Mouse (Mus musculus) forebrain, embryonic 10.5 days (tissue): ENCODE results near the gene Gprc6a. TPM values are rescaled to one million over a fixed set of nuclear protein-coding genes. Genes with fewer than 3 reads are reported as not detected.

Experiments
- DNase-seq: peaks from one replicate; pipeline ENCODE4 v3.0.0-alpha.2; 2017; ENCODE audit warnings: low spot score; ENCODE audit errors: extremely low spot score
- H3K27ac ChIP-seq: fragments of 300-500 bp; sonication (generic); 2 replicates; pipeline ENCODE4 v1.5.1; 2016; ENCODE audit warnings: mild to moderate bottlenecking
- H3K27me3 ChIP-seq: fragments of 300-500 bp; sonication (generic); 2 replicates; pipeline ENCODE4 v1.6.1; 2016; ENCODE audit warnings: mild to moderate bottlenecking; ENCODE audit not compliant: poor library complexity, severe bottlenecking
- H3K36me3 ChIP-seq: fragments of 300-500 bp; sonication (generic); replicated peaks from 2 replicates; pipeline ENCODE4 v1.6.1; 2016; ENCODE audit warnings: mild to moderate bottlenecking, moderate library complexity
- H3K4me1 ChIP-seq: fragments of 300-500 bp; sonication (generic); 2 replicates; pipeline ENCODE4 v1.6.1; 2016
- H3K4me3 ChIP-seq: fragments of 300-500 bp; sonication (generic); 2 replicates; pipeline ENCODE4 v1.5.1; 2016; ENCODE audit warnings: mild to moderate bottlenecking, moderate library complexity
- H3K9me3 ChIP-seq: fragments of 300-500 bp; sonication (generic); 2 replicates; pipeline ENCODE4 v1.6.1; 2016; ENCODE audit warnings: mild to moderate bottlenecking, moderate library complexity
- WGBS: fragments of 180-500 bp; shearing (Covaris S2); methylation state at CpG from one replicate; pipeline ENCODE4 v1.1.7; 2016; 5-methylcytosine and 5-hydroxymethylcytosine counted together
- polyA plus RNA-seq: library from polyadenylated mRNA; unstranded; fragments of >200 nt; fragmentation: Nextera tagmentation; extraction: Ambion mirVana; gene quantifications from 2 replicates; pipeline ENCODE4 v1.2.1, GENCODE M21; 2016

Gene Gprc6a
- polyA plus RNA-seq, 1 experiment from 2014 or later: 0.06 TPM

DNA sequence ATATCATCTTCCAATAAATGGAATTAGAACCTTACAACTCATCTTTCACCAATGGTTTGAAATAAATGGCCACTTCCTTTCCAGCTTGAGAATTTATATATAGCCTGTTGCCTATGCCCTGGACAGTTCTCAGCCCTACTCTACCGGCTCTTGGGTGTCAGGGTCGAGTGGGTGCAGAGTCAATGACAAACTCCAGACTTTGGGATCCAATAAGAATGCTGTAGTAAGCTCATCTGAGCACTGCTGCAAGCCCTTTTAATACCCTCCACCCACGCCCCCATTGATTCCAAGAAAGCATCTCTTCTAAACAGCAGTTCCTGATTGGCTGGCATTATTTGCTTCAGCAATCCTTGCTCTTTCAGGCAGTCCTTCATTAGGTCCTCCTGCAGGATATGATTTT, 17.8 kb downstream of the Gprc6a start:
- H3K9me3 ChIP-seq: no peaks in the 10 kb centered on the region
- no peak overlapping the region for H3K4me3 ChIP-seq
- H3K27me3 ChIP-seq: no peaks in the 10 kb centered on the region
- H3K27ac ChIP-seq: no peak overlapping the region
- H3K4me1 ChIP-seq: peaks cover under 1% of the 10 kb centered on the region; the same call in 1 of the 2 replicates
- DNase-seq: no peak
- WGBS: 77% methylated on average over 3 of the region's 3 CpGs
- no peaks in the 10 kb centered on the region for H3K36me3 ChIP-seq

DNA sequence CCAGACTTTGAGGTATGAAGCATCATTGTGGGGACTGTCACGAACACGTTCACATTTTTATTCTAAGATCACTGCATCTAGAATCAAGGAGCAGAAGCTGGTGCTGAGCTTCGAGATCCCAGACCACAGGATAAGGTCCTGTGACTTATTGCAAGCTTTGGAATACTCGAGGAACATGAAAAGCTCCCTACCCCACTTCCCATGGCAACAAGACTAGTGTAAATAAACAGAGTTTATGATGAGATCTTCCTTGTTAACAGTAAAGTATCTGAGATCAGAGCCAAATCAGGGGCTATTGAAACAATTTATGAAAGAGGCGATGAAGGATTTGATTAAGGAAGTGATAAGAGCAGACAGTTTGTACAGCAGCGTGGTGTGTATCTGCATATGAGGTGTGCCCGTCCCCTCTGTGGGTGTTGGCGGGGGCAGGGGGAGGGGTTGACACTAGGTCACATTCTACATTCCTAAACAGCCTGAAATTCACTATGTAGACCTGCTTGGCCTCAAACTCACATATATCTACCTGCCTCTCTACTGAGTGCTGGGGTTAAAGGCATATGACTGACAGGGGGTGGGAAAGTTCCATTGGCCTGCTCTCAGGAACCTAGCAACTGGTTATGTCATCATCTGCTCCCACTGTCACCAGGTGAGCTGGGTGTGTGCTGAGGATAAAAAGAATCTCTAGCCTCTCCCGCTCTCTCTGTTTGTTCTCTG, 19.1 kb downstream of the Gprc6a start:
- 85% methylated on average over 9 of the region's 9 CpGs for WGBS
- no peaks in the 10 kb centered on the region for H3K36me3 ChIP-seq
- no peaks in the 10 kb centered on the region for H3K9me3 ChIP-seq
- H3K4me3 ChIP-seq: no peak overlapping the region
- DNase-seq: no peak
- H3K4me1 ChIP-seq: no peaks in the 10 kb centered on the region; the same call in 1 of the 2 replicates
- H3K27me3 ChIP-seq: no peaks in the 10 kb centered on the region
- no peak overlapping the region for H3K27ac ChIP-seq

DNA sequence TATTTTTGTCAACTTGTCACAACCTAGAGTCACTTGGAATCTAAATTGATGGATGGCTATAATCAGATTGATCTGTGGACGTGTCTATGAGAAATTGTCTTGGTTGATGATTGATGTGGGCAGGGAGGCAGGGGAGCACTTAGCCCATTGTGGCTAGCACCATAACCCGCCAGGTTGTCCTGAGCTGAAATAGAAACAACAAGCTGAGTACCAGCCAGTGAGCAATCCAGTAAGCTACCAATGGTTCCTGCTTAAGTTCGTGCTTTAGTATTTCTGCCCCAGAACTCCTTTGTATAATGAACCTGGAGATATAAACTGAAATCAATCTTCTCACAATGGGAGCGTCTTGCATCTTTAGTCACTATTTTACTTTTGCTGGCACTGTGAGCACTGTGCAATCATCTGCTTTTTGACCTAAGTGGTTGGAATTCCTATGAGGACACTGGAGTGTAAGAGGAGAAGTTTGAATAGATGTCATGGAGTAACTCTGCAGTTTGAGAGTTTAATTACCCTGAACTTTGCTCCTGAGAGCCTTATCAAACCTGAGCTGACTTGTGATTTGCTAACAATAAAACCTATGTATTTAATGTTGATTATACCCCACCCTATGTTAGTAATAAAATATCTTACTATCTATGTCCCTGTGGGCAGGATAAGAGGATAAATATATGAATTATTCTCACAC, 21.4 kb downstream of the Gprc6a start:
- no peak overlapping the region for H3K4me3 ChIP-seq
- no peaks in the 10 kb centered on the region for H3K36me3 ChIP-seq
- H3K4me1 ChIP-seq: no peaks in the 10 kb centered on the region; the same call in 1 of the 2 replicates
- no peak overlapping the region for H3K27ac ChIP-seq
- no peak for DNase-seq
- no peaks in the 10 kb centered on the region for H3K9me3 ChIP-seq
- WGBS: 89% methylated on average over 4 of the region's 4 CpGs
- no peaks in the 10 kb centered on the region for H3K27me3 ChIP-seq

DNA sequence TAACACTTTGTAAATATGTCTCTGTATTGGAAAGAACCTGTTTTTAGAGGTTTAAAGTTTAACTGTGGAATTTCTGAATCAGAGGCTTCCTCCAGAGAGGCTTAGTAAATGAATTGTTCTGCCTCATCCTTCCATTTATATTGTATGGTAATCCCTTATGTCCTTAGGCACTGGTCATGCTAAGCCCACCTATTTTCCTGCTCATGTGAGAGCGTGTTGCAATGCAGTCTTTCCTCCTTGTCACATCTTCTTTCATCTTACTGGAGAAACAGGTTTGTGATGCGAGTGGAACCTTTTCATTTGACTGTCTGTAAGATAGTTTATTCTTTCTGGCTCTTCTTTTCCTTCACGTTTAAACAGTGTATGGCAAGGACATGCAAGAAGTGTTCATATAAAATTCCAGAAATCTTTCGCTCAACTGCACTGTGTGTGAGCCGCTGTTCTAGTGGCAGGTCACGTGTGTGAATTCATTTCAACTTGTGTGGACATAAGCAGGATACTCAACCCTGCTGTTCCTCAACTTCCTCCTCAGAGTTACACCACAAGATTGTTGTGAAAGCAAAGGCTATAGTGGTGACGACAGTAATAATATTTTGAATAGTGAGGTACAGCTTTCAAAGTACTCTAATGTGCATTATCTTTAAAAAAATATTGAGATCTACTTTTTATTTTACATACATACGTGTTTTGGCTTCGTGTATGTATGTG, 34.2 kb downstream of the Gprc6a start:
- Histone ChIP-seq H3K27me3 (no peaks in the 10 kb centered on the region), H3K4me1 (no peaks in the 10 kb centered on the region), H3K36me3 (no peaks in the 10 kb centered on the region), H3K9me3 (0 out of 2 replicates have a peak, but pooled peaks cover 4% of the 10 kb centered on the region), H3K27ac (no peak overlapping the region), H3K4me3 (no peak overlapping the region)
- 83% methylated on average over 9 of the region's 9 CpGs for whole genome bisulfite sequencing
- DNase-seq: no peak

DNA sequence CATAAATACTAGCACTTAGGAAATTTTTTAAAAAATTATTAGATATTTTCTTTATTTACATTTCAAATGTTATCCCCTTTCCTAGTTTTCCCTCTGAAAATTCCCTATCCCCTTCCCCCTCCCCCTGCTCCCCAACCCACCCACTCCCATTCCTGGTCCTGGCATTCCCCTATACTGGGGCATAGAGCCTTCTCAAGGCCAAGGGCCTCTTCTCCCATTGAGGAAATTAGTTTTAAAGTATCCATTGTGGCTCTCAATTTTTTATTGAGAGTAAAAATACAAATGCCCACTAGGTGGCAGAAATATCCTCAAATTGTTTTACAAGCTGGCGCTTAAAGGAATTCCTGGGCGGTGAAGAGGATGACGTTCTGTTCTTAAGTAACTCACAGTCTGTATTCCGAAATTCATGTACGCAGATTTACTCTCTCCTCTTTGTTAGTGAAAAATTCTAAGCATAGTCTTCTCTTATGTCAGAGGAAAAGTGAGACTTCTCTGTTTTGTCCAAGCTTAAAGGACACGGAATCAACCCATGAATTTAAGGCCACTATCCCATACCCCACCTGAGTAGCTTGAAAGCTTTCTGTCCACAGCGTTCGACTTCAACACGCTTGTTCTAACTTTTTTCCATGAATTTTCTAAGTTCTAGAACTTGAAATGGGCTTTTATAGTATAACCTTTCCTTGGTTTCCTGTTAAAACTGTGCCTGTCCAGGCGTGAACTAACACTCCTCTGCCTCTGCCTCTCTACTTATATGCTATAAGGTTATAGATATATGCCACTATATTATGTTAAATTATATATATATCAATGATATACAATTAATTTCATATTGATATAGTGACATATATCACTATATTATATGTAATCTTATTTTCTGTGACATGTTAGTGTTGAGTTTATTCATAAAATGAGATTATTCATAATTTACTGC, 36.0 kb downstream of the Gprc6a start:
- WGBS: 47% methylated on average over 10 of the region's 10 CpGs
- Histone ChIP-seq H3K4me3 (no peak overlapping the region), H3K36me3 (no peaks in the 10 kb centered on the region), H3K9me3 (no peaks in the 10 kb centered on the region), H3K4me1 (peaks cover 2% of the 10 kb centered on the region), H3K27ac (no peak overlapping the region), H3K27me3 (peaks cover 14% of the 10 kb centered on the region)
- no peak for DNase-seq

DNA sequence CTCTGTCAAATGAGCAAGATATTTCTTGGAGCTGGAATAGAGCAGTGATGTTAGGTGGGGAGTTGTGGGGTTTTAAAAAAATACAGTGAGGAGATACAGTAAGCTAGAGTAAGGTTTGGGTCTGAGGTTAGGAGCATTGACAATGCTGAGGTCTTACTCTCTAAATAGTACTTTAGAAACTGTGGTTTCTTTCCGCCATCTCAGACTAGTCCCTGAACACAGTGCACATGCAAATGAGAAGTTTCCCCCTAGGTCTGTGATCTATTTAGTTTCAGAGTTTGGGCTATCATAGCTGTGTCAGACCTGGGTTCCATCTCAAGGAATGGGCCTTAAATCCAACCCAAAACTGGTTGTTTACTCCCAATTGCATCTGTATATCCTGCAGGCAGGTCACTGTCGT, 39.7 kb downstream of the Gprc6a start:
- H3K4me3 ChIP-seq: no peak overlapping the region
- H3K27ac ChIP-seq: no peak overlapping the region
- no peaks in the 10 kb centered on the region for H3K9me3 ChIP-seq
- WGBS: 91% methylated on average over 2 of the region's 2 CpGs
- peaks cover 9% of the 10 kb centered on the region for H3K4me1 ChIP-seq
- peaks cover 29% of the 10 kb centered on the region for H3K27me3 ChIP-seq
- no peaks in the 10 kb centered on the region for H3K36me3 ChIP-seq
- DNase-seq: no peak

DNA sequence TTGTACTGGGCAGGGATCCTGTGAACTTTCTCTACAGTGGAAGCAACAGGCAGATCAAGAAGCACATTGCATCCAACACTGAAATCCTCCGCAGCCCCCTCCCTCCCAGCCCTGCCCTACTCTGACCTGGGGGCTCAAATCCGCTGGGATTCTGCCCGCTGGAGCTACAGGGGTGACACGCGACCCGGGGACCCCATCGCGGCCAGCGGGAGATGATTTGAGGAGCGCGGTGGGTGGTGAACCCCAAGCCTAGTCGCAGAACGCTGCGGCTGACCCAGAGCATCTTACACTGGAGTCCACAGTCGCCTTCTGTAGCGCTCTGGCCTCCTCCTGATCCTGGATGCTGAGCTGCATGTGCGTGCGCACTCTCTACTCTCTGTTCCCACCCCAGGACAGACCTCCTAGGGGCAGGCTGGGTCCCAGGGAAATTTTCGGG, 41.1 kb downstream of the Gprc6a start, which contains the start of gene Fam162b:
Fam162b (minus strand) TSS at position 379 of the 436 bp plus-strand sequence.
- WGBS: 2% methylated on average over 19 of the region's 19 CpGs
- H3K4me3 ChIP-seq: peak within 1 kb of the TSS; percentile 51

DNA sequence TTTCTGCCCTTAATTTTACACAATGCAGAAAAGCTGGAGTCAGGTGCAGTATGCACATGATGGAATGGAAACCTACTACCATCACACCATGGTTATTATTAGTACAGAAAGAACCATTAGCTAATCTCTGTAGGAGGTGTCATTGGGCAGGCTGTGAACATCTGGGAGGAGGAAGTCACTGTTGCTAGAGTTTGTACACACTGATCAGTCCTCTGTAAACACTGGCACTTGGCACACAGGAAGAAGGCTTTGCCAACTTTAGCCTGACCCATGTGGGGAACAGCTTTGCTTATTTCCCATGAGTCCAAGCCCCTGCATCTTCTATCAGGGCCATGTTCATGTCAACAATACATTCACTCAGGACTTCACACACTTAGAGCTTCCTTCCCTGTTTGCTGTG, 46.3 kb downstream of the Gprc6a start:
- no peak overlapping the region for H3K4me3 ChIP-seq
- H3K27me3 ChIP-seq: peaks cover 12% of the 10 kb centered on the region
- peaks cover 4% of the 10 kb centered on the region for H3K4me1 ChIP-seq
- no peaks in the 10 kb centered on the region for H3K9me3 ChIP-seq
- H3K36me3 ChIP-seq: no peaks in the 10 kb centered on the region
- no peak overlapping the region for H3K27ac ChIP-seq
- no peak for DNase-seq

More for the DNA sequence above, 41.1 kb downstream of the Gprc6a start, which contains the start of gene Fam162b:
- Histone ChIP-seq H3K27me3 (peaks cover 29% of the 10 kb centered on the region), H3K27ac (no peak within 1 kb of the TSS), H3K9me3 (no peaks in the 10 kb centered on the region), H3K4me1 (peaks cover 9% of the 10 kb centered on the region), H3K36me3 (no peaks in the 10 kb centered on the region)
- peak; percentile 24 for DNase-seq

DNA sequence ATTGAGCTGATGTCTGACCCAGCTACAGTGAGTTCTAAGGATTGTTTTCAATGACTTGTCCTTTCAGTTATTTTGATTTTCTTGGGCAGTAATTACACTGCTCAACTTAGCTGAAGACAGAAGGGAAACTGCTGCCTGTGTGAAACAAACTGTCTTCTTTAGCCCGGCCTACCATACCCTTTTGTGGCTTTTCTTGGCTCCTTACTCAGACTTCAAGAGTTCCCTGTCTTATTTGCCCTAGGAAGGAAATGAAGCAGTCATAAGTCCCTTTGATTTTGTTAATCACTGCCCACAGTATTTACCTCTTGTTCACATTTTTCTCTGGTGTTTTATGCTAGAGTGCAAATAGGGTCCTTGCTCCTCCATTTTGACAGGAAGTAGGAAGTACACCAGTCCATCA, 46.9 kb downstream of the Gprc6a start:
- no peak overlapping the region for H3K27ac ChIP-seq
- no peak for DNase-seq
- peaks cover 6% of the 10 kb centered on the region for H3K27me3 ChIP-seq
- WGBS: 61% methylated on average over 1 of the region's 1 CpGs
- H3K4me3 ChIP-seq: no peak overlapping the region
- H3K36me3 ChIP-seq: no peaks in the 10 kb centered on the region
- H3K9me3 ChIP-seq: no peaks in the 10 kb centered on the region
- no peaks in the 10 kb centered on the region for H3K4me1 ChIP-seq

DNA sequence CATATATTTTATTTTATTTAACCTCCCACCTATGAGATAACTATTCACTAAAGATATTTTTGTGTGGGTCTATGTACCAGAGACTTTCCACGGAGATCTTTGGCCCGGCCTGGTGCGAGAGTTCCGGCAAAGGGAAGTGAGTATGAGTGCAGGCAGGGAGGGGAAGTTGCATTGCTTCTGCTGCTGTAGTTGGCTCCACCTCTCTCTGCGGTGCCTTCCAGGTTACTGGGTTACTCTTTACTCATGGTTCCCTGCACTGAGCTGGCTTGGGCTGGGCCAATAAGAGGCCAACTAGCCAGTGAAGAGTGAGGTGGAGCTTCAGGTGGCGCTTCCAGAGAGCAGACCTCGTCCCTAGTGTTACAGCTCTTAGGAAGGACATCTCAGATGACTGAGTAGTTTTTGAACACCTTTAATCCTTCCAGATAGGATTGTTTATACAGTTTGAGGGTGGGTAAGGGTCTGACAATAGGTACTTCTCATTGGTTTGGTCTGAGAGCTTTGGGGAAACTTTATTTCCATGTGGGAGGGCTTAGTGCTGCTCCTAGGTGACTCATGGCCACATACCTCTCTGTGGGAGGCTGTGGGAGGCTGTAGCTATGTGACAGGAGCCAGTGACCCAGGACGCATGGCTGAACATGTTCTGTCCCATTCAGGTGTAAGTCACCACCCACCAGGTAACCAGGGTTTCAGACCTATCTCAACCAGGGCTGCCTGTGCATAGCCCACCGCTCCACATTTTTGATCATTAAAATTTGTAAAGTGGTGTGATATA, 59.9 kb downstream of the Gprc6a start:
- WGBS: 79% methylated on average over 9 of the region's 9 CpGs
- Histone ChIP-seq H3K27ac (no peak overlapping the region), H3K27me3 (no peaks in the 10 kb centered on the region), H3K4me3 (no peak overlapping the region), H3K4me1 (no peaks in the 10 kb centered on the region), H3K9me3 (no peaks in the 10 kb centered on the region), H3K36me3 (no peaks in the 10 kb centered on the region)
- no peak for DNase-seq
